Mouse (Mus musculus) stomach, embryonic 14.5 days (tissue): Measurements from ENCODE around the gene Olfr353. TPM values are rescaled to one million over a fixed set of nuclear protein-coding genes. Genes with fewer than 3 reads are reported as not detected.

Source experiments
- ATAC-seq: fragments of 200-750 bp; cut with Nextera tagmentation; 2 replicates; pipeline ENCODE4 v1.8.0; 2017; ENCODE audit warnings: low read depth, moderate TSS enrichment; ENCODE audit not compliant: insufficient number of reproducible peaks, insufficient read depth, low FRiP score
- H3K27ac ChIP-seq: fragments of 300-500 bp; sonication (generic); 2 replicates; pipeline ENCODE4 v1.5.1; 2014; ENCODE audit warnings: mild to moderate bottlenecking, low read length, moderate library complexity, mixed read lengths
- H3K27me3 ChIP-seq: fragments of 300-500 bp; sonication (generic); 2 replicates; pipeline ENCODE4 v1.6.1; 2014; ENCODE audit warnings: low read length, control low read depth, mixed read lengths; ENCODE audit not compliant: control insufficient read depth, insufficient read depth
- H3K36me3 ChIP-seq: fragments of 300-500 bp; sonication (generic); 2 replicates; pipeline ENCODE4 v1.6.1; 2014; ENCODE audit warnings: mild to moderate bottlenecking, control low read depth, low read length, moderate library complexity, mixed read lengths; ENCODE audit not compliant: control insufficient read depth, insufficient read depth
- H3K4me1 ChIP-seq: fragments of 300-500 bp; sonication (generic); 2 replicates; pipeline ENCODE4 v1.6.1; 2014; ENCODE audit warnings: low read length, control low read depth, mixed read lengths; ENCODE audit not compliant: control insufficient read depth, insufficient read depth
- H3K4me2 ChIP-seq: fragments of 300-500 bp; sonication (generic); replicated peaks from 2 replicates; pipeline ENCODE4 v1.6.1; 2014; ENCODE audit warnings: low read depth, low read length, control low read depth
- H3K4me3 ChIP-seq: fragments of 300-500 bp; sonication (generic); 2 replicates; pipeline ENCODE4 v1.5.1; 2014; ENCODE audit warnings: low read depth, low read length, control low read depth
- H3K9ac ChIP-seq: fragments of 300-500 bp; sonication (generic); replicated peaks from 2 replicates; pipeline ENCODE4 v1.6.1; 2014; ENCODE audit warnings: low read depth, mild to moderate bottlenecking, control low read depth, low read length, moderate library complexity, mixed read lengths
- H3K9me3 ChIP-seq: fragments of 300-500 bp; sonication (generic); 2 replicates; pipeline ENCODE4 v1.6.1; 2016; ENCODE audit warnings: low read depth, low read length, control low read depth; ENCODE audit not compliant: control insufficient read depth
- WGBS: fragments of 180-500 bp; shearing (Covaris S2); extraction: QIAGEN DNeasy Blood & Tissue Kit; methylation state at CpG from one replicate; pipeline ENCODE4 v1.1.7; 2014; 5-methylcytosine and 5-hydroxymethylcytosine counted together
- polyA plus RNA-seq: library from polyadenylated mRNA; unstranded; fragments of >200 nt; fragmentation: Nextera tagmentation; extraction: Ambion mirVana; gene quantifications from 2 replicates; pipeline ENCODE4 v1.2.1, GENCODE M21; 2014

The Olfr353 gene
- polyA plus RNA-seq: not detected in 2 replicates

- no peak within 1 kb of the TSS for H3K27ac ChIP-seq
- no peaks in the 10 kb centered on the region for H3K27me3 ChIP-seq
- ATAC-seq: no peak
These were observed at the start of gene Olfr353 for GRCm38 (mm10) chr2:36892836-36893235. Gene Olfr353 (minus strand): TSS chr2:36892936.

GRCm38 (mm10) chr2:36936821-36937220 is 44.1 kb upstream of the Olfr353 start, which contains the start of gene Olfr356:
Gene Olfr356 (plus strand): TSS chr2:36937121.
- ATAC-seq: no peak
- Histone ChIP-seq H3K9me3 (no peaks in the 10 kb centered on the region), H3K9ac (no peak within 1 kb of the TSS), H3K4me1 (no peaks in the 10 kb centered on the region), H3K4me3 (no peak within 1 kb of the TSS), H3K27ac (no peak within 1 kb of the TSS), H3K36me3 (no peaks in the 10 kb centered on the region), H3K27me3 (no peaks in the 10 kb centered on the region), H3K4me2 (no peak within 1 kb of the TSS)
- 86% methylated on average over 2 of the region's 2 CpGs for WGBS

More at GRCm38 (mm10) chr2:36892836-36893235, at the start of gene Olfr353:
- no peak within 1 kb of the TSS for H3K4me3 ChIP-seq
- H3K9ac ChIP-seq: no peak within 1 kb of the TSS
- H3K9me3 ChIP-seq: no peaks in the 10 kb centered on the region
- H3K4me1 ChIP-seq: no peaks in the 10 kb centered on the region
- H3K36me3 ChIP-seq: no peaks in the 10 kb centered on the region
- H3K4me2 ChIP-seq: no peak within 1 kb of the TSS

DNA sequence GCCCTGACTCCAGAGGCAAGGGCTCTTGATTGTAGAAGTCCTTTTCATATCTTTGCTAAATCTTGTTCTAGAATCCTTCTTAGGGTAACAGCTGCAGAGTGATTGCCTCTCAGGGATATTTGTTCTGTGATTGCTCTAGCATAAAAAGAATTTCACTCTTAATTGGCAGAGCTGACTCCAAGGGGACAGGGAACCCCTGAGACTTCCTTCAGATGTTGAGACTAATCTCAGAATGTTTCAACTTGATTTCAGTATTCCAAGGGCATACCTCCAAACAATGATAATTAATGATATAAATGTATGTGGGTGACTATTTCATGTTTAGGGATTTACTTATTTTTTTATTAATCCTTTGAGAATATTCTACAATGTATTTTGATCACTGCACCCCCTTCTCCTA is 36.1 kb upstream of the Olfr353 start, which contains the start of gene Olfr355:
Olfr355 (minus strand) TSS at position 101 of the 400 bp plus-strand sequence.
- no peak within 1 kb of the TSS for H3K4me2 ChIP-seq
- no peak within 1 kb of the TSS for H3K27ac ChIP-seq
- H3K27me3 ChIP-seq: no peaks in the 10 kb centered on the region
- H3K36me3 ChIP-seq: no peaks in the 10 kb centered on the region
- H3K4me1 ChIP-seq: no peaks in the 10 kb centered on the region
- H3K9me3 ChIP-seq: no peaks in the 10 kb centered on the region; the same call in 1 of the 2 replicates
- H3K4me3 ChIP-seq: no peak within 1 kb of the TSS
- no peak for ATAC-seq
- H3K9ac ChIP-seq: no peak within 1 kb of the TSS

DNA sequence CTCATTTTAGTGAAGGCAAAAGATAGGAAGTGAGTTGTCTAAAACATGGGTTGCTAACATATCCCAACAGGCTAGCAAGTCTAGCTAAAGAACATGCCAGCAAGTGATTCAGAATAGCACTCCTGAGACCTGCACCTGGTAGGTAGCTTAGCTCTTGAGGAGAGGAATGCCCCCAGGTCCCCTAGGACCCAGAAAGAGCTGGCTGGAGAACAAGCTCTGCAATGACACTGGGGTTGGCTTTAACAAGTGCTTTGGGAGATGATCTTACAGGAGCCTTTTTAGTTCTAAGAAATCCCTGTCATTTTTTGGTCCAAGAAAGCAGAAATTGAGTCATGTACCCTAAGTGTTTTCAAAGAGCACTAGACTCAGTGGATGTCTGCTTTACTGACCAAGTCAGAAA is 12.6 kb upstream of the Olfr353 start, which contains the start of gene Olfr354:
Olfr354 (plus strand) TSS at position 301 of the 400 bp plus-strand sequence.
- H3K4me1 ChIP-seq: no peaks in the 10 kb centered on the region
- no peaks in the 10 kb centered on the region for H3K27me3 ChIP-seq
- H3K9ac ChIP-seq: no peak within 1 kb of the TSS
- H3K4me2 ChIP-seq: no peak within 1 kb of the TSS
- H3K4me3 ChIP-seq: no peak within 1 kb of the TSS
- no peaks in the 10 kb centered on the region for H3K36me3 ChIP-seq
- no peak within 1 kb of the TSS for H3K27ac ChIP-seq
- no peak for ATAC-seq
- H3K9me3 ChIP-seq: no peaks in the 10 kb centered on the region

- no peak for ATAC-seq
- Histone ChIP-seq H3K4me3 (no peak overlapping the region), H3K4me1 (no peaks in the 10 kb centered on the region), H3K9me3 (0 out of 2 replicates have a peak, but pooled peaks cover 3% of the 10 kb centered on the region), H3K36me3 (no peaks in the 10 kb centered on the region), H3K27ac (no peak overlapping the region), H3K9ac (no peak overlapping the region), H3K27me3 (no peaks in the 10 kb centered on the region), H3K4me2 (no peak overlapping the region)
These were observed 4.4 kb upstream of the Olfr353 start for GRCm38 (mm10) chr2:36897114-36897513.

DNA sequence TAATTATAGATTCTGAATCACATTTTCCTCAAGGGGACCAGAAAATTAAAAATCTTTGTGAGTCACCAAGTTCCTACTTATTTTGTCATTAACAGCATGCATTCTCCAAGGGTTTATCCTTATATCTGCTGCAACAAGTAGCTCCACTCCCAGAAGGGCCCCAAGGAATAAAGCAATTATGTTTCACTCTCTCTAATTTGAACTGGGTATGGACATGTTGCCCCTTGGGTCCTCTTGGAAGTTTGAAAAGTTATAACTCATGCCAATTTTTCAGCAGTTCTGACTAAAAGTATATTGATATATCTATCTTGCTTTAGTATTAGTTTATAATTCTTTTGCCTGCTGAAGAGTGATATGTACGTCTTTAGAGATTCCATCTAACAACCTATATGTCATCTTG is 24.6 kb downstream of the Olfr353 start, which contains the start of gene Olfr352:
Olfr352 (plus strand) TSS at position 301 of the 400 bp plus-strand sequence.
- Histone ChIP-seq H3K9me3 (no peaks in the 10 kb centered on the region), H3K4me1 (no peaks in the 10 kb centered on the region), H3K27me3 (no peaks in the 10 kb centered on the region), H3K4me2 (no peak within 1 kb of the TSS), H3K27ac (no peak within 1 kb of the TSS), H3K4me3 (no peak within 1 kb of the TSS), H3K9ac (no peak within 1 kb of the TSS), H3K36me3 (no peaks in the 10 kb centered on the region)
- no peak for ATAC-seq
- 59% methylated on average over 1 of the region's 1 CpGs for WGBS

DNA sequence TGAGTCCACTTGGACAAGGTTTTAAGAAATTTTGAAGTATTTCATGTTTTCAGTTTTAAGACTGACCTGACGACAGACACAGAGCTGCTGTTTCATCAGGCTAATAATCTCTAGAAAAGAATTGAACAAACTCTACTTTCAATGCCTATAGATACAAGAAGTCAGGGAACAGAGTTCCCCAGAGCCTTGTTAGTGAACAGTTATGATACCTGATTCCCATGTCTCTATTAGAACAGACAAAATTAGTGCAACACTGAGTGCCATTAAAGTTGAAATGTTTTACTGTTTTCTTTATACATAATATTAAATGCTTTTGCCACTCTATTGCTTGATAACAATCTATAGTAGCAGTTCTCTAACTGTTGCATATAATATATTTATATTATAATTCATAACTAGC is 30.2 kb downstream of the Olfr353 start, which contains the start of gene Olfr351:
Olfr351 (minus strand) TSS at position 101 of the 400 bp plus-strand sequence.
- WGBS: 74% methylated on average over 1 of the region's 1 CpGs

DNA sequence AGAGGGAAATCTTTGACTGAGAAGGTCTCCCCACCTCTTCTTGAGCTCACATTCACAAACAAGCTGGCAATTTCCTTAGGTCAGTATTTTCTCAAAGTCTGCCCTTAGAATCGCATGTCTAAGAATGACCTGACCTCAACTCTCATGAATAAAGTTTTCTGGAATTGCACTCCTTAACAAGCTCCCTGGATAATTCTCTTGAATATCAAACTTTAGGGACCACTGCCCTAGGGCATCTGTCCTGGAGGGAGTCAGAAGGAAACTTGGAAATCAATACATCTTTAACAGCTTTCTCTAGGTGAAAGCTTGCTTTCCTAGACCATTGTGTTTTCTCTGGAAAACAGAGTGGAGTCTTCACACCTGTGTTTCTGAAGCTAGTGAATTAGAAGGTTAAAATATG is 46.7 kb downstream of the Olfr353 start, which contains the start of gene Olfr350:
Olfr350 (plus strand) TSS at position 301 of the 400 bp plus-strand sequence.
- no peak within 1 kb of the TSS for H3K4me2 ChIP-seq
- WGBS: 98% methylated on average over 1 of the region's 1 CpGs
- no peak within 1 kb of the TSS for H3K4me3 ChIP-seq
- no peaks in the 10 kb centered on the region for H3K4me1 ChIP-seq
- H3K36me3 ChIP-seq: no peaks in the 10 kb centered on the region
- peaks cover 6% of the 10 kb centered on the region; the same call in 1 of the 2 replicates for H3K9me3 ChIP-seq
- ATAC-seq: no peak
- H3K27ac ChIP-seq: no peak within 1 kb of the TSS
- no peak within 1 kb of the TSS for H3K9ac ChIP-seq
- no peaks in the 10 kb centered on the region for H3K27me3 ChIP-seq

More for the DNA sequence above, 30.2 kb downstream of the Olfr353 start, which contains the start of gene Olfr351:
- no peak within 1 kb of the TSS for H3K27ac ChIP-seq
- no peak for ATAC-seq
- no peaks in the 10 kb centered on the region for H3K36me3 ChIP-seq
- no peaks in the 10 kb centered on the region for H3K4me1 ChIP-seq
- H3K4me2 ChIP-seq: no peak within 1 kb of the TSS
- H3K27me3 ChIP-seq: no peaks in the 10 kb centered on the region
- no peak within 1 kb of the TSS for H3K9ac ChIP-seq
- no peaks in the 10 kb centered on the region for H3K9me3 ChIP-seq
- no peak within 1 kb of the TSS for H3K4me3 ChIP-seq
